Mouse (Mus musculus): ENCODE results near the gene Defb29.

The Defb29 gene

GRCm38 (mm10) chr2:152500204-152500862, 39.6 kb downstream of the Defb29 start:
- no peak for DNase-seq

DNA sequence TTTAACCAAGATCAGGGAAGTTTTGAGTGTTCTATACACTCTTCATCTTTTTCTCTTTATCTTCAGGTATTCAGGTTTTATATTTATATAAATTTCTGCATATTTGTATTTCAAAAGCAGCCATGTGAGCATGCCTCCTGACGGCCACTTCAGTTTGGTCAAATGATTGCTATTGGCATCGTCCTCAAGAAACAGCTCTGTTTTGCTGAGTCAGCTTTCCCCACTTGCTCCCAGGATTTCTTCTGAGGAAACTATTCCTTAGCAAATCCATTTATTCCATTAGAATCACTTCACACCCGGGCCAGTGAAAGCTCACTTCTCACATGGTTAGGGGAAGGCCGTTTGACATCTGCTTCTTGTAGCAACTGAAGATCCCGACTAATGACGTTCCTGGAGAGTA, 41.9 kb downstream of the Defb29 start:
- DNase-seq: no peak

- DNase-seq: no peak
Observed at GRCm38 (mm10) chr2:152493151-152493550, 46.7 kb downstream of the Defb29 start.

DNA sequence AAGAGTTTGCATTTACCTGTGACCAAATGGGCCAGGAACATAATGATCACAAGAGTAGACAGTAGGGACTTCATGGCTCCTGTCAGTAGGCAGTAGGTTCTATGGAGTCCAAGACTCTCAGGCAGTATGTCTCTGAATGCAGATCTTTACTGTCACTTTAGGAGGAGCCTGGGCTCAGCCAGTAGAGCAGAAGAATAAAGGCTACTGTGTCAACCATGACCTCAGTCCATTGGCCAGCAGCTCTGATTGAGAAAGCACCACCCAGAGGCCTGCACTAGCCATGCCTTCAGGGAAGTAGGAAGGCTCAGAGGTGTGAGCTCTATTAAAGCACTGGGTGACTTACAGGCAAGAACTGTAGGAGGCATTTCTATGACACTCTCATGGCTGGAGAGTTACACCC, 49.9 kb downstream of the Defb29 start, which contains the start of gene Defb22:
Gene Defb22, minus strand, starts transcription at position 101 of the 400 bp plus-strand sequence.
- DNase-seq: no peak

Measured in layer of hippocampus, adult 9-11 months (tissue).